Comparison of ENCODE assay signal across 14 mouse cellular contexts in genomic region chr12:99229973-99230782, GRCm38 (mm10).
A peak's percentile ranks its signal among the peaks of the same experiment; 100 is the strongest.
DNase-seq lines count a peak whose midpoint lies in the region; ATAC-seq lines count a peak whose summit lies in the region.
"Had no signal": no experiment of that assay in that cellular context is flagged by ENCODE, and none has a peak within 500 bp of the region (broad histone marks: within the 10 kb centered on the region; RNA-seq: fewer than 3 reads in every experiment).

No protein-coding gene starts in this region.

- H3K9ac ChIP-seq in midbrain, embryonic 13.5 days (replicated peaks), result peak overlapping the region; percentile 30; the same call in 1 of the 2 replicates
- H3K9ac ChIP-seq: heart, embryonic 13.5 days; kidney, embryonic 15.5 days had no signal

- peak; percentile 28 for DNase-seq in R1 (ENCODE audit: low read depth, low spot score)
- peak; percentile 43 for DNase-seq in embryo, embryonic 9.5 days (ENCODE audit: extremely low spot score)
- DNase-seq in hindbrain, embryonic 10.5 days (ENCODE audit: low spot score), result peak; percentile 66
- no peak for DNase-seq in kidney, postnatal 4 days
- DNase-seq in spleen, adult 18-20 months, result no peak
- no peak for DNase-seq in urinary bladder, postnatal 14 days (ENCODE audit: low spot score)
- no peak for DNase-seq in heart, postnatal 25 days (ENCODE audit: low spot score)
- DNase-seq: gastrocnemius, postnatal 14 days; layer of hippocampus, adult 9-11 months; right cerebral cortex, postnatal 4 days; thymus, postnatal 4 days had no signal

- H3K36me3 ChIP-seq in hindbrain, embryonic 10.5 days, result no peaks in the 10 kb centered on the region
- no peaks in the 10 kb centered on the region for H3K36me3 ChIP-seq in midbrain, embryonic 13.5 days
- H3K36me3 ChIP-seq: heart, embryonic 13.5 days; kidney, embryonic 15.5 days had no signal

- peak overlapping the region; percentile 80 for H3K27ac ChIP-seq in hindbrain, embryonic 10.5 days
- peak overlapping the region; percentile 58 for H3K27ac ChIP-seq in midbrain, embryonic 13.5 days
- H3K27ac ChIP-seq: heart, embryonic 13.5 days; kidney, embryonic 15.5 days had no signal

- WGBS in hindbrain, embryonic 10.5 days, result 24% methylated on average over 17 of the region's 17 CpGs
- WGBS in midbrain, embryonic 13.5 days, result 11% methylated on average over 17 of the region's 17 CpGs

- H3K9me3 ChIP-seq in hindbrain, embryonic 10.5 days, result no peaks in the 10 kb centered on the region
- H3K9me3 ChIP-seq in midbrain, embryonic 13.5 days, result no peaks in the 10 kb centered on the region
- H3K9me3 ChIP-seq: heart, embryonic 13.5 days; kidney, embryonic 15.5 days had no signal

- H3K4me3 ChIP-seq in hindbrain, embryonic 10.5 days, result peak overlapping the region; percentile 25
- no peak overlapping the region for H3K4me3 ChIP-seq in midbrain, embryonic 13.5 days (replicated peaks)
- H3K4me3 ChIP-seq: heart, embryonic 13.5 days; kidney, embryonic 15.5 days had no signal

- 0 out of 2 replicates have a peak, but pooled peaks cover 4% of the 10 kb centered on the region for H3K27me3 ChIP-seq in hindbrain, embryonic 10.5 days (ENCODE audit: insufficient read depth, poor library complexity, severe bottlenecking)
- no peaks in the 10 kb centered on the region for H3K27me3 ChIP-seq in midbrain, embryonic 13.5 days
- H3K27me3 ChIP-seq: heart, embryonic 13.5 days; kidney, embryonic 15.5 days had no signal

- H3K4me2 ChIP-seq in midbrain, embryonic 13.5 days (replicated peaks), result peak overlapping the region; percentile 40
- H3K4me2 ChIP-seq: heart, embryonic 13.5 days; kidney, embryonic 15.5 days had no signal

- peaks cover 94% of the 10 kb centered on the region for H3K4me1 ChIP-seq in hindbrain, embryonic 10.5 days (replicated peaks)
- H3K4me1 ChIP-seq in midbrain, embryonic 13.5 days (replicated peaks), result peaks cover 98% of the 10 kb centered on the region

- ATAC-seq in midbrain, embryonic 13.5 days, result peak; percentile 78

- intact Hi-C loops in heart, postnatal 25 days (cut with DNase I), result no loop called here

Comparison
In these comparisons a context has a peak if more than half of its experiments do, and no peak if none do; other contexts are left out.
1. DNase-seq: peak in R1 (single experiment), embryo, embryonic 9.5 days (single experiment) and hindbrain, embryonic 10.5 days (single experiment); none in kidney, postnatal 4 days (0 of 2), spleen, adult 18-20 months (0 of 2), urinary bladder, postnatal 14 days (single experiment) and heart, postnatal 25 days (single experiment).